Mouse (Mus musculus) thymus, adult 2 months (tissue): ENCODE measurements around the gene Slc12a9. TPM values are rescaled to one million over a fixed set of nuclear protein-coding genes. Genes with fewer than 3 reads are reported as not detected.
A peak's percentile ranks its signal among the peaks of the same experiment; 100 is the strongest.

Experiments used
- DNase-seq: peaks from one replicate; pipeline ENCODE4 v3.0.0; 2021
- H3K27ac ChIP-seq: fragments of 200-500 bp; 2 replicates; pipeline ENCODE4 v1.5.1; 2012; ENCODE audit warnings: low read length, control low read depth; ENCODE audit not compliant: control insufficient read depth, insufficient read depth
- H3K27me3 ChIP-seq: fragments of 200-500 bp; 2 replicates; pipeline ENCODE4 v1.6.1; 2012; ENCODE audit warnings: mild to moderate bottlenecking, low read length, moderate library complexity, mixed read lengths; ENCODE audit not compliant: control insufficient read depth, insufficient read depth
- H3K36me3 ChIP-seq: fragments of 200-500 bp; 2 replicates; pipeline ENCODE4 v1.6.1; 2012; ENCODE audit warnings: mild to moderate bottlenecking, low read length, moderate library complexity; ENCODE audit not compliant: control insufficient read depth, insufficient read depth
- H3K4me1 ChIP-seq: fragments of 200-500 bp; replicated peaks from 2 replicates; pipeline ENCODE4 v1.6.1; 2012; ENCODE audit warnings: low read length; ENCODE audit not compliant: control insufficient read depth, insufficient read depth
- H3K4me3 ChIP-seq: fragments of 200-500 bp; 2 replicates; pipeline ENCODE4 v1.5.1; 2012; ENCODE audit warnings: mild to moderate bottlenecking, low read length, control low read depth, moderate library complexity; ENCODE audit not compliant: control insufficient read depth, insufficient read depth
- CTCF ChIP-seq: fragments of 200-500 bp; IDR thresholded peaks from 2 replicates; pipeline ENCODE4 v1.5.1; 2012; ENCODE audit warnings: mild to moderate bottlenecking, control low read depth, low read length, moderate library complexity, borderline replicate concordance; ENCODE audit not compliant: control insufficient read depth, poor library complexity, insufficient read depth; ENCODE audit errors: extremely low read depth
- POLR2A ChIP-seq: fragments of 200-500 bp; IDR thresholded peaks from 2 replicates; pipeline ENCODE4 v1.6.1; 2012; ENCODE audit warnings: mild to moderate bottlenecking, low read length, control low read depth, moderate library complexity; ENCODE audit not compliant: control insufficient read depth, poor library complexity, insufficient read depth; ENCODE audit errors: extremely low read depth
- WGBS: fragments of 180-500 bp; shearing (Covaris S2); methylation state at CpG from one replicate; pipeline ENCODE4 v1.1.7; 2018; 5-methylcytosine and 5-hydroxymethylcytosine counted together
- polyA plus RNA-seq: library from polyadenylated mRNA; depleted of rRNA; stranded (reverse); fragments of >200 nt; gene quantifications from 2 replicates; pipeline ENCODE4 v1.2.3, GENCODE M21; 2012; rRNA removed

Slc12a9 gene
- 37.4 and 39.2 TPM in 2 replicates for polyA plus RNA-seq

DNA sequence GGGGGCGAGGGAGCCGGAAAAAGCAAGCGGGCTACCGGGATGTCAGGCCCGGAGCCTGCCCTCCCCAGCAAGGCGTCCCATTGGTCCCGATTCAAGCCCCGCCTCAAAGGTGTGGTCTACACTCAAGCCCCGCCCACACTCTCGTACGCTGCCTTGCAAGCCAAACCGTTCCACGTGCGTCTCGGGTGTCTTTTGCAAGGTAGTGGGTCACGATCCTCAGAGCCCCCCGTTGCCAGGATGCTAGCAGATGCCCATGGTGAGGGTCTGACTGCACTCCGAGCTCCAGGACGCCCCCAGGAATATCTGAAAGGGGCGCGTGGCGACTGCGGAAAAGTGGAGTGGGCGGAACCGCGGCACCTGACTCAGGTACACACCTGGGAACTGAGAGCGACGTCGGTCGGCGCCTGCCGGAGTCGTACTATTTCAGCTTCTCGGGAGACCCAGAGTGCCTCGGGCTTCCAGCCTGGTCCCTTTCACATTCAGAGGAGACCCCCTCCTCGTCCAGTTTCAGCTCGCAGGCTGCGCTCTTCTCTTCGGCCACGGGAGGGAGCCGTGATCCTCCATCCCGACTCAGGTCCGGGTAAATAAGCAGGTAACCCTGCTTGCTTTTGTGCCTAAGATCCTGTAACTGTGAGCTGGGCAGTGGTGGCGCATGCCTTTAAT lies at the start of gene Slc12a9:
TSS of gene Slc12a9 (minus strand) at position 86 of the 663 bp plus-strand sequence.
- H3K4me1 ChIP-seq, result peaks cover 18% of the 10 kb centered on the region
- H3K27ac ChIP-seq, result no peak within 1 kb of the TSS
- DNase-seq, result peak; percentile 97

GRCm38 (mm10) chr5:137381152-137381551 lies 47.8 kb upstream of the Slc12a9 start:
- TF ChIP-seq POLR2A (no peak), CTCF (no peak)
- Histone ChIP-seq H3K27me3 (no peaks in the 10 kb centered on the region), H3K27ac (no peak overlapping the region), H3K4me1 (no peaks in the 10 kb centered on the region), H3K4me3 (no peak overlapping the region), H3K36me3 (no peaks in the 10 kb centered on the region)
- WGBS, result 67% methylated on average over 4 of the region's 4 CpGs
- peak; percentile 76 for DNase-seq

More for the DNA sequence above, at the start of gene Slc12a9:
- Histone ChIP-seq H3K27me3 (no peaks in the 10 kb centered on the region), H3K36me3 (no peaks in the 10 kb centered on the region), H3K4me3 (peak within 1 kb of the TSS; percentile 82)
- WGBS, result under 1% methylated on average over 44 of the region's 44 CpGs
- TF ChIP-seq CTCF, result peak; percentile 78
- TF ChIP-seq POLR2A, result peak; percentile 34

DNA sequence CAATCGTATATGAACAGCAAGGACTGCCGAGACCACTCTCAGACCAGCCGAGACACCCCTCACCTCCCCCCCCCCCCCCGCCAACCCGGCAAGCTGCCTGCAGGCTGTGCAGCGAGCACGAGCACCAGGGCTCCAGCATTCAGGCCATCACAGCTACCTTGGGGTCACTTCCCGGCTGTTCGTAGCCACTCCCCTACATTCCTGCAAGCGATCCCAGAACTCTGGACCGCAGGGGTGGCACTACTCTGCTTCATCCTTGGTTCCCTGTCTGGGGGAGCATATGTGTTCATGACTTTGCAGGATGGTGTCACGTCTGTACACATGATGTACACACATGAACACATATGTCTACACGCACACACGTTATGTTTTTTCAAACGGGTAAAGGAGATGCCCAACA lies 44.2 kb upstream of the Slc12a9 start:
- no peaks in the 10 kb centered on the region for H3K27me3 ChIP-seq
- no peak for TF ChIP-seq CTCF
- no peak for TF ChIP-seq POLR2A
- 58% methylated on average over 11 of the region's 15 CpGs for WGBS
- H3K36me3 ChIP-seq, result no peaks in the 10 kb centered on the region
- DNase-seq, result no peak
- H3K27ac ChIP-seq, result no peak overlapping the region
- no peak overlapping the region for H3K4me3 ChIP-seq
- H3K4me1 ChIP-seq, result no peaks in the 10 kb centered on the region

GRCm38 (mm10) chr5:137377176-137377575 lies 43.8 kb upstream of the Slc12a9 start:
- no peak overlapping the region for H3K4me3 ChIP-seq
- H3K4me1 ChIP-seq, result no peaks in the 10 kb centered on the region
- H3K36me3 ChIP-seq, result no peaks in the 10 kb centered on the region
- DNase-seq, result no peak
- H3K27me3 ChIP-seq, result no peaks in the 10 kb centered on the region
- WGBS, result 39% methylated on average over 11 of the region's 11 CpGs
- H3K27ac ChIP-seq, result no peak overlapping the region
- TF ChIP-seq CTCF (no peak), POLR2A (no peak)

- TF ChIP-seq CTCF (no peak), POLR2A (no peak)
- Histone ChIP-seq H3K27me3 (no peaks in the 10 kb centered on the region), H3K4me3 (no peak overlapping the region), H3K4me1 (no peaks in the 10 kb centered on the region), H3K27ac (no peak overlapping the region), H3K36me3 (no peaks in the 10 kb centered on the region)
- no peak for DNase-seq
- WGBS, result 80% methylated on average over 9 of the region's 9 CpGs
These were observed 43.3 kb upstream of the Slc12a9 start for GRCm38 (mm10) chr5:137376722-137377121.

GRCm38 (mm10) chr5:137376198-137376597 lies 42.8 kb upstream of the Slc12a9 start:
- TF ChIP-seq CTCF (no peak), POLR2A (no peak)
- DNase-seq, result no peak
- Histone ChIP-seq H3K36me3 (no peaks in the 10 kb centered on the region), H3K27me3 (no peaks in the 10 kb centered on the region), H3K4me1 (no peaks in the 10 kb centered on the region), H3K27ac (no peak overlapping the region), H3K4me3 (no peak overlapping the region)
- 59% methylated on average over 7 of the region's 7 CpGs for WGBS
